Mouse (Mus musculus) CH12.LX (cell line): ENCODE results near the gene Pdlim5.

Experiments used
- BHLHE40 ChIP-seq: IDR thresholded peaks from 2 replicates; pipeline ENCODE4 v1.6.1; 2011; ENCODE audit warnings: mild to moderate bottlenecking, low read depth, low read length, improper control_type of control experiment
- CTCF ChIP-seq, 2 experiments: IDR thresholded peaks in 1 of 2; conservative IDR thresholded peaks in 1 of 2; 2 replicates each; pipeline ENCODE4 v1.5.1; 2011 to 2012; ENCODE audit warnings: low read depth in 2 of 2, low read length in 2 of 2, improper control_type of control experiment in 1 of 2, inconsistent platforms in 1 of 2, mild to moderate bottlenecking in 1 of 2, moderate library complexity in 1 of 2
- E2F4 ChIP-seq: IDR thresholded peaks from 2 replicates; pipeline ENCODE4 v1.6.1; 2011; ENCODE audit warnings: low read depth, low read length, improper control_type of control experiment; ENCODE audit not compliant: insufficient replicate concordance
- EP300 ChIP-seq: IDR thresholded peaks from 2 replicates; pipeline ENCODE4 v1.6.1; 2011; ENCODE audit warnings: low read length, improper control_type of control experiment
- MAZ ChIP-seq: IDR thresholded peaks from 2 replicates; pipeline ENCODE4 v1.6.1; 2012; ENCODE audit warnings: low read depth, mild to moderate bottlenecking, inconsistent platforms, low read length, improper control_type of control experiment, moderate library complexity
- POLR2A ChIP-seq: IDR thresholded peaks from 2 replicates; pipeline ENCODE4 v1.6.1; 2011; ENCODE audit warnings: low read depth, mild to moderate bottlenecking, improper control_type of control experiment, low read length
- TBP ChIP-seq: conservative IDR thresholded peaks from 2 replicates; pipeline ENCODE4 v1.6.1; 2011; ENCODE audit warnings: low read depth, low read length, improper control_type of control experiment
- ZMIZ1 ChIP-seq: IDR thresholded peaks from 2 replicates; pipeline ENCODE4 v1.6.1; 2012; ENCODE audit warnings: low read depth, mild to moderate bottlenecking, inconsistent platforms, low read length, improper control_type of control experiment

- TF ChIP-seq TBP (no peak), BHLHE40 (no peak), E2F4 (no peak), EP300 (no peak), POLR2A (no peak), ZMIZ1 (no peak), MAZ (no peak), CTCF (conservative IDR thresholded peaks at IDR 0.05 in 1 of 2, IDR thresholded peaks at IDR 0.05 in 1 of 2; ENCODE audit: low read depth in 2 of 2, low read length in 2 of 2) (no peak)
These were observed 5.2 kb downstream of the Pdlim5 start for GRCm38 (mm10) chr3:142390288-142390687.
